Mouse (Mus musculus) CH12.LX (cell line): Measurements from ENCODE around the gene Mknk1. TPM values are rescaled to one million over a fixed set of nuclear protein-coding genes. Genes with fewer than 3 reads are reported as not detected.
A peak's percentile ranks its signal among the peaks of the same experiment; 100 is the strongest.

ENCODE experiments used
- DNase-seq: peaks from one replicate; pipeline ENCODE4 v3.0.0-alpha.2; 2013; ENCODE audit errors: extremely low read depth
- H3K27ac ChIP-seq: 2 replicates; pipeline ENCODE4 v1.5.1; 2012; ENCODE audit warnings: low read depth, mild to moderate bottlenecking, control low read depth, moderate library complexity; ENCODE audit not compliant: insufficient read depth
- H3K27me3 ChIP-seq: replicated peaks from 2 replicates; pipeline ENCODE3; 2012; ENCODE audit warnings: inconsistent platforms
- H3K36me3 ChIP-seq, 2 experiments: replicated peaks in 1 of 2; 2 replicates each; pipeline versions ENCODE3 to v1.6.1; 2012; ENCODE audit warnings: inconsistent platforms in 1 of 2, low read length in 1 of 2, mild to moderate bottlenecking in 1 of 2, mixed read lengths in 1 of 2, moderate library complexity in 1 of 2; ENCODE audit not compliant: control insufficient read depth in 1 of 2, insufficient read depth in 1 of 2
- H3K4me1 ChIP-seq, 2 experiments: 2 replicates each; pipeline ENCODE4 v1.6.1; 2012; ENCODE audit warnings: inconsistent platforms in 1 of 2, moderate library complexity in 1 of 2; ENCODE audit not compliant: insufficient read depth in 2 of 2, control insufficient read depth in 1 of 2
- H3K4me2 ChIP-seq: 2 replicates; pipeline ENCODE4 v1.6.1; 2012; ENCODE audit warnings: low read depth, mild to moderate bottlenecking, control low read depth; ENCODE audit not compliant: poor library complexity, insufficient read depth, severe bottlenecking
- H3K4me3 ChIP-seq, 3 experiments: fragments of 150-350 bp in 1 of 3; sonication (generic) in 1 of 3; replicated peaks in 1 of 3; 2 replicates each; pipeline versions ENCODE3 to v1.5.1; 2011 to 2012; ENCODE audit warnings: low read depth in 2 of 3, low read length in 2 of 3, mild to moderate bottlenecking in 2 of 3, moderate library complexity in 2 of 3, control low read depth in 1 of 3, improper control_type of control experiment in 1 of 3, inconsistent platforms in 1 of 3, mixed read lengths in 1 of 3; ENCODE audit not compliant: poor library complexity in 1 of 3
- H3K79me2 ChIP-seq: replicated peaks from 2 replicates; pipeline ENCODE4 v1.6.1; 2012; ENCODE audit warnings: mild to moderate bottlenecking, moderate library complexity; ENCODE audit not compliant: control insufficient read depth, poor library complexity, insufficient read depth, severe bottlenecking; ENCODE audit errors: extremely low read depth
- H3K9ac ChIP-seq: 2 replicates; pipeline ENCODE4 v1.6.1; 2012; ENCODE audit warnings: low read depth, mild to moderate bottlenecking, control low read depth, moderate library complexity; ENCODE audit not compliant: insufficient read depth
- H3K9me3 ChIP-seq: replicated peaks from 2 replicates; pipeline ENCODE3; 2012; ENCODE audit warnings: low read length, inconsistent platforms, mixed read lengths
- CHD1 ChIP-seq: IDR thresholded peaks from 2 replicates; pipeline ENCODE4 v1.6.1; 2012; ENCODE audit warnings: low read depth, low read length, improper control_type of control experiment, inconsistent platforms
- CHD2 ChIP-seq: IDR thresholded peaks from 2 replicates; pipeline ENCODE4 v1.6.1; 2011; ENCODE audit warnings: low read length, improper control_type of control experiment
- CTCF ChIP-seq, 2 experiments: IDR thresholded peaks in 1 of 2; conservative IDR thresholded peaks in 1 of 2; 2 replicates each; pipeline ENCODE4 v1.5.1; 2011 to 2012; ENCODE audit warnings: low read depth in 2 of 2, low read length in 2 of 2, improper control_type of control experiment in 1 of 2, inconsistent platforms in 1 of 2, mild to moderate bottlenecking in 1 of 2, moderate library complexity in 1 of 2
- ELF1 ChIP-seq: IDR thresholded peaks from 2 replicates; pipeline ENCODE4 v1.6.1; 2014; ENCODE audit warnings: low read depth, mild to moderate bottlenecking, inconsistent platforms, low read length, improper control_type of control experiment
- GABPA ChIP-seq: IDR thresholded peaks from 2 replicates; pipeline ENCODE4 v1.6.1; 2012; ENCODE audit warnings: low read depth, low read length, improper control_type of control experiment, inconsistent platforms; ENCODE audit not compliant: insufficient replicate concordance
- IRF4 ChIP-seq: IDR thresholded peaks from 2 replicates; pipeline ENCODE4 v1.6.1; 2014; ENCODE audit warnings: low read depth, mild to moderate bottlenecking, inconsistent platforms, low read length, improper control_type of control experiment
- JUN ChIP-seq: IDR thresholded peaks from 2 replicates; pipeline ENCODE4 v1.6.1; 2011; ENCODE audit warnings: low read depth, mild to moderate bottlenecking, low read length, improper control_type of control experiment, moderate library complexity; ENCODE audit not compliant: insufficient read depth
- JUND ChIP-seq: conservative IDR thresholded peaks from 2 replicates; pipeline ENCODE4 v1.6.1; 2011; ENCODE audit warnings: low read depth, low read length, improper control_type of control experiment
- KAT2A ChIP-seq: IDR thresholded peaks from 2 replicates; pipeline ENCODE4 v1.6.1; 2012; ENCODE audit warnings: low read length, improper control_type of control experiment, inconsistent platforms; ENCODE audit not compliant: insufficient replicate concordance
- MAFK ChIP-seq: IDR thresholded peaks from 2 replicates; pipeline ENCODE4 v1.6.1; 2011; ENCODE audit warnings: low read length, improper control_type of control experiment; ENCODE audit not compliant: insufficient replicate concordance
- MAZ ChIP-seq: IDR thresholded peaks from 2 replicates; pipeline ENCODE4 v1.6.1; 2012; ENCODE audit warnings: low read depth, mild to moderate bottlenecking, inconsistent platforms, low read length, improper control_type of control experiment, moderate library complexity
- MEF2A ChIP-seq: IDR thresholded peaks from 2 replicates; pipeline ENCODE4 v1.6.1; 2014; ENCODE audit warnings: low read depth, mild to moderate bottlenecking, inconsistent platforms, low read length, improper control_type of control experiment, borderline replicate concordance
- MXI1 ChIP-seq: IDR thresholded peaks from 2 replicates; pipeline ENCODE4 v1.6.1; 2011; ENCODE audit warnings: mild to moderate bottlenecking, low read depth, low read length, improper control_type of control experiment
- MYC ChIP-seq: IDR thresholded peaks from 2 replicates; pipeline ENCODE4 v1.6.1; 2011; ENCODE audit warnings: low read depth, mild to moderate bottlenecking, improper control_type of control experiment, low read length
- NELFE ChIP-seq: IDR thresholded peaks from 2 replicates; pipeline ENCODE4 v1.6.1; 2011; ENCODE audit warnings: low read depth, low read length, improper control_type of control experiment
- NRF1 ChIP-seq: IDR thresholded peaks from 2 replicates; pipeline ENCODE4 v1.6.1; 2014; ENCODE audit warnings: low read depth, mild to moderate bottlenecking, inconsistent platforms, low read length, improper control_type of control experiment, moderate library complexity
- PAX5 ChIP-seq: IDR thresholded peaks from 2 replicates; pipeline ENCODE4 v1.6.1; 2012; ENCODE audit warnings: low read length, inconsistent platforms, mixed read lengths
- POLR2AphosphoS2 ChIP-seq: IDR thresholded peaks from 2 replicates; pipeline ENCODE4 v1.6.1; 2011; ENCODE audit warnings: low read depth, low read length, improper control_type of control experiment
- RCOR1 ChIP-seq: conservative IDR thresholded peaks from 2 replicates; pipeline ENCODE4 v1.6.1; 2012; ENCODE audit warnings: low read depth, mild to moderate bottlenecking, inconsistent platforms, low read length, improper control_type of control experiment
- SMC3 ChIP-seq: IDR thresholded peaks from 2 replicates; pipeline ENCODE4 v1.6.1; 2011; ENCODE audit warnings: low read depth, low read length, improper control_type of control experiment
- TBP ChIP-seq: conservative IDR thresholded peaks from 2 replicates; pipeline ENCODE4 v1.6.1; 2011; ENCODE audit warnings: low read depth, low read length, improper control_type of control experiment
- TCF12 ChIP-seq: IDR thresholded peaks from 2 replicates; pipeline ENCODE4 v1.6.1; 2014; ENCODE audit warnings: low read depth, mild to moderate bottlenecking, inconsistent platforms, low read length, improper control_type of control experiment
- USF1 ChIP-seq: IDR thresholded peaks from 2 replicates; pipeline ENCODE4 v1.6.1; 2014; ENCODE audit warnings: low read depth, mild to moderate bottlenecking, inconsistent platforms, low read length, improper control_type of control experiment
- ZC3H11A ChIP-seq: IDR thresholded peaks from 2 replicates; pipeline ENCODE4 v1.6.1; 2012; ENCODE audit warnings: low read depth, mild to moderate bottlenecking, inconsistent platforms, low read length, improper control_type of control experiment
- dilution Hi-C: fragments of 300-500 bp; cut with MboI; formaldehyde crosslinking; loops from 2 replicates; pipeline ENCODE4 v1.14.3; 2020; ENCODE audit warnings: low sequenced_read_pairs; ENCODE audit not compliant: extremely low pct_unique_long_range_greater_than_20kb, extremely low pct_ligation_motif_present
- in situ Hi-C: fragments of 300-500 bp; cut with MboI; formaldehyde crosslinking; loops from 3 replicates; pipeline ENCODE4 v1.14.3; 2019; ENCODE audit warnings: low sequenced_read_pairs, low pct_ligation_motif_present, low pct_unique_long_range_greater_than_20kb, mixed read lengths
- polyA plus RNA-seq: library from polyadenylated mRNA; unstranded; fragments of >175 nt; gene quantifications from 2 replicates; pipeline ENCODE4 v1.2.1, GENCODE M21; 2012; ENCODE audit warnings: low read depth; ENCODE audit not compliant: insufficient read length
- total RNA-seq, 2 experiments: library from RNA; depleted of rRNA; stranded (reverse); fragments of 300-350 nt in 1 of 2; fragments of >200 nt in 1 of 2; gene quantifications; 2 replicates each; pipeline ENCODE4 v1.2.3; 2012 to 2014

Gene Mknk1
- total and polyA plus RNA-seq, 3 experiments = 17.8 to 39.0 (median 31.5) TPM

DNA sequence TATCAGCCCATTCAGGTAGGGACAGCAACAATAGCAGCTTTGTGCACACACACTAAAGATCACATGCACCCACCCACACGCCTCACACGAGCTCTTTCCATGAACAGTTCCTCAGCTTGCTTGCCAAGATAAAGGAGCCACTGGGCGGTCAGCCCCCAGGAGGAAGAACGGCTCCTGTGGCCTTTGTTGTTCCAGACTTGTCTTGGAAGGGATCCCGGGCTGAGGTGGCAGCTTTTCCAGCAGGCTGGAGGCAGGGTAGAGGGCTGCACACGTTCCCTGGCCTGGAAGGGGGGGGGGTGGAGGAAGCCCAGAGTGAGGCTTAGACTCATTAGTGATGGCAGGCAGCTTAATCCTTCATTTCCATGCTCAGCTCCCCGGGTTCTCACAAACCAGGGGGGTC is 69.6 kb downstream of the Mknk1 start:
- no peak overlapping the region for H3K27ac ChIP-seq
- H3K9ac ChIP-seq = no peak overlapping the region
- peaks cover 90% of the 10 kb centered on the region for H3K27me3 ChIP-seq
- no peak overlapping the region for H3K4me2 ChIP-seq
- no peaks in the 10 kb centered on the region for H3K4me1 ChIP-seq
- in situ Hi-C loops (loop anchor here (5.0 to 10.0 kb wide), 2 partner anchors 46 to 74 kb away; no protein-coding TSS in a partner anchor), dilution Hi-C loops (no loop called here)
- no peaks in the 10 kb centered on the region for H3K9me3 ChIP-seq
- H3K36me3 ChIP-seq = no peaks in the 10 kb centered on the region
- no peak overlapping the region for H3K4me3 ChIP-seq
- H3K79me2 ChIP-seq = no peaks in the 10 kb centered on the region
- no peak for TF ChIP-seq RCOR1
- TF ChIP-seq MAFK = no peak
- no peak for TF ChIP-seq USF1
- no peak for TF ChIP-seq CHD2
- TF ChIP-seq IRF4 = no peak
- no peak for TF ChIP-seq TCF12
- TF ChIP-seq JUN = no peak
- no peak for TF ChIP-seq ZC3H11A
- no peak for TF ChIP-seq CHD1
- TF ChIP-seq MXI1 = no peak
- TF ChIP-seq NELFE = no peak
- TF ChIP-seq ELF1 = no peak
- TF ChIP-seq POLR2AphosphoS2 = no peak
- no peak for TF ChIP-seq MYC
- TF ChIP-seq PAX5 = no peak
- no peak for TF ChIP-seq NRF1
- TF ChIP-seq SMC3 = no peak
- TF ChIP-seq KAT2A = no peak
- no peak for TF ChIP-seq JUND
- TF ChIP-seq MEF2A = no peak
- no peak for DNase-seq

DNA sequence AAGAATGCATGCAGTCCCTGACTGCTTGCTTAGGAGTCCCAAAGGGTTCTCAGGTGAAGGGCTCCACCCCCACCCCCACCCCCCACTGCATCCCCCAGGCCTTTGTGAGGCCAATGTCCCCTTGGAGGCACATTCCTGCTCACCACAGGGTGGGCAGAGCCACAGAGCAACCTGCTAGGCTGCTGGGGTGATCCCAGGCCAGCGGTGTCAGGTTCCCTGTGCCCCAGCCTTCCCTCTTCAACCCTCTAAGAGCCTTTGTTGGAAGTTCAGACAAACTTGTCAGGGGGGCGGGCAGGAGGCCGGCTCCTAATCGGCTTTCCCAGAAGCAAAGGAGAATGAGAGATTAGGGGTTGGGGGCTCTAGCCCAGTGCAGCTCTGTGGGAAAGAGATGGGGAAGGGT is 72.6 kb downstream of the Mknk1 start:
- dilution Hi-C loops = no loop called here
- Histone ChIP-seq H3K79me2 (no peaks in the 10 kb centered on the region), H3K27ac (no peak overlapping the region), H3K4me1 (no peaks in the 10 kb centered on the region), H3K9me3 (no peaks in the 10 kb centered on the region), H3K4me2 (peak overlapping the region; percentile 17; the same call in 1 of the 2 replicates), H3K27me3 (peaks cover 84% of the 10 kb centered on the region), H3K4me3 (no peak overlapping the region), H3K36me3 (no peaks in the 10 kb centered on the region), H3K9ac (no peak overlapping the region)
- no peak for DNase-seq
- no peak for TF ChIP-seq MEF2A
- TF ChIP-seq NELFE = no peak
- TF ChIP-seq MAZ = no peak
- no peak for TF ChIP-seq TBP
- TF ChIP-seq CTCF (conservative IDR thresholded peaks at IDR 0.05 in 1 of 2, IDR thresholded peaks at IDR 0.05 in 1 of 2; ENCODE audit: low read depth in 2 of 2, low read length in 2 of 2) = no peak
- TF ChIP-seq GABPA = no peak
- TF ChIP-seq TCF12 = no peak
- in situ Hi-C loops = no loop called here
